Comparison of ENCODE assay signal across 8 mouse cellular contexts in genomic region chr7:116236608-116237007, GRCm38 (mm10).
A peak's percentile ranks its signal among the peaks of the same experiment; 100 is the strongest.
DNase-seq lines count a peak whose midpoint lies in the region; ATAC-seq lines count a peak whose summit lies in the region.

No protein-coding gene starts in this region.

- no peaks in the 10 kb centered on the region for H3K9me3 ChIP-seq in kidney, embryonic 14.5 days (ENCODE audit: control insufficient read depth, low read length)
- H3K9me3 ChIP-seq in forebrain, embryonic 11.5 days (ENCODE audit: control insufficient read depth, low read length), result no peaks in the 10 kb centered on the region
- H3K9me3 ChIP-seq in limb, embryonic 10.5 days (replicated peaks), result no peaks in the 10 kb centered on the region
- no peaks in the 10 kb centered on the region for H3K9me3 ChIP-seq in neural tube, embryonic 12.5 days

- peak overlapping the region; percentile 98 for H3K4me2 ChIP-seq in kidney, embryonic 14.5 days (replicated peaks; ENCODE audit: low read depth, low read length)
- H3K4me2 ChIP-seq in forebrain, embryonic 11.5 days (ENCODE audit: low read depth, low read length, severe bottlenecking), result peak overlapping the region; percentile 89
- peak overlapping the region; percentile 79 for H3K4me2 ChIP-seq in neural tube, embryonic 12.5 days (replicated peaks)

- peaks cover 23% of the 10 kb centered on the region for H3K27me3 ChIP-seq in kidney, embryonic 14.5 days (ENCODE audit: control insufficient read depth, insufficient read depth, low read length)
- peaks cover 5% of the 10 kb centered on the region for H3K27me3 ChIP-seq in forebrain, embryonic 11.5 days (ENCODE audit: control insufficient read depth, insufficient read depth, low read length)
- peaks cover 59% of the 10 kb centered on the region for H3K27me3 ChIP-seq in limb, embryonic 10.5 days (ENCODE audit: low read depth, poor library complexity, severe bottlenecking)
- H3K27me3 ChIP-seq in neural tube, embryonic 12.5 days (replicated peaks), result peaks cover 35% of the 10 kb centered on the region

- H3K4me1 ChIP-seq in kidney, embryonic 14.5 days (ENCODE audit: control insufficient read depth, insufficient read depth, low read length), result peaks cover 15% of the 10 kb centered on the region
- H3K4me1 ChIP-seq in forebrain, embryonic 11.5 days (replicated peaks; ENCODE audit: control insufficient read depth, insufficient read depth, low read length), result peaks cover 11% of the 10 kb centered on the region; the same call in 1 of the 2 replicates
- peaks cover 21% of the 10 kb centered on the region for H3K4me1 ChIP-seq in limb, embryonic 10.5 days
- H3K4me1 ChIP-seq in neural tube, embryonic 12.5 days, result peaks cover 16% of the 10 kb centered on the region

- no peaks in the 10 kb centered on the region for H3K36me3 ChIP-seq in kidney, embryonic 14.5 days (ENCODE audit: control insufficient read depth, insufficient read depth, low read length)
- no peaks in the 10 kb centered on the region for H3K36me3 ChIP-seq in forebrain, embryonic 11.5 days (ENCODE audit: control insufficient read depth, insufficient read depth, low read length)
- H3K36me3 ChIP-seq in limb, embryonic 10.5 days, result no peaks in the 10 kb centered on the region
- no peaks in the 10 kb centered on the region for H3K36me3 ChIP-seq in neural tube, embryonic 12.5 days

- 0 out of 2 replicates have a peak overlapping the region, but pooled peaks have one; percentile 53 for H3K9ac ChIP-seq in kidney, embryonic 14.5 days (ENCODE audit: low read depth, low read length)
- no peak overlapping the region for H3K9ac ChIP-seq in forebrain, embryonic 11.5 days (ENCODE audit: low read length)
- no peak overlapping the region for H3K9ac ChIP-seq in neural tube, embryonic 12.5 days

- H3K27ac ChIP-seq in kidney, embryonic 14.5 days (ENCODE audit: low read depth, low read length), result no peak overlapping the region
- H3K27ac ChIP-seq in forebrain, embryonic 11.5 days (ENCODE audit: low read depth, low read length), result no peak overlapping the region
- H3K27ac ChIP-seq in limb, embryonic 10.5 days, result no peak overlapping the region
- no peak overlapping the region for H3K27ac ChIP-seq in neural tube, embryonic 12.5 days

- DNase-seq in kidney, postnatal 14 days, result no peak
- DNase-seq in forebrain, embryonic 11.5 days (ENCODE audit: low spot score), result no peak
- DNase-seq in limb, embryonic 10.5 days (ENCODE audit: low spot score), result no peak
- no peak for DNase-seq in cerebellum, postnatal 36 days
- no peak for DNase-seq in ovary, postnatal 14 days (ENCODE audit: low spot score)
- DNase-seq in cerebellum, adult 18-20 months, result no peak

- no peak for ATAC-seq in kidney, embryonic 14.5 days (ENCODE audit: low FRiP score, low TSS enrichment)
- ATAC-seq in forebrain, embryonic 11.5 days (replicated peaks; ENCODE audit: low FRiP score), result no peak
- ATAC-seq in neural tube, embryonic 12.5 days (ENCODE audit: low FRiP score, low read depth), result no peak

- 52% methylated on average over 8 of the region's 8 CpGs for WGBS in kidney, embryonic 14.5 days
- WGBS in forebrain, embryonic 11.5 days, result 41% methylated on average over 8 of the region's 8 CpGs
- 54% methylated on average over 8 of the region's 8 CpGs for WGBS in limb, embryonic 10.5 days
- 49% methylated on average over 8 of the region's 8 CpGs for WGBS in neural tube, embryonic 12.5 days

- H3K4me3 ChIP-seq in kidney, embryonic 14.5 days (ENCODE audit: low read length), result peak overlapping the region; percentile 45
- no peak overlapping the region; the same call in 1 of the 2 replicates for H3K4me3 ChIP-seq in forebrain, embryonic 11.5 days (ENCODE audit: low read depth, low read length)
- H3K4me3 ChIP-seq in limb, embryonic 10.5 days, result peak overlapping the region; percentile 66
- peak overlapping the region; percentile 37; the same call in 1 of the 2 replicates for H3K4me3 ChIP-seq in neural tube, embryonic 12.5 days
